Mouse (Mus musculus): ENCODE measurements around the gene Ctsf. TPM values are rescaled to one million over a fixed set of nuclear protein-coding genes. Genes with fewer than 3 reads are reported as not detected.

The Ctsf gene
- polyA plus RNA-seq, 1 experiment from 2014 or later = 24.0 TPM

DNA sequence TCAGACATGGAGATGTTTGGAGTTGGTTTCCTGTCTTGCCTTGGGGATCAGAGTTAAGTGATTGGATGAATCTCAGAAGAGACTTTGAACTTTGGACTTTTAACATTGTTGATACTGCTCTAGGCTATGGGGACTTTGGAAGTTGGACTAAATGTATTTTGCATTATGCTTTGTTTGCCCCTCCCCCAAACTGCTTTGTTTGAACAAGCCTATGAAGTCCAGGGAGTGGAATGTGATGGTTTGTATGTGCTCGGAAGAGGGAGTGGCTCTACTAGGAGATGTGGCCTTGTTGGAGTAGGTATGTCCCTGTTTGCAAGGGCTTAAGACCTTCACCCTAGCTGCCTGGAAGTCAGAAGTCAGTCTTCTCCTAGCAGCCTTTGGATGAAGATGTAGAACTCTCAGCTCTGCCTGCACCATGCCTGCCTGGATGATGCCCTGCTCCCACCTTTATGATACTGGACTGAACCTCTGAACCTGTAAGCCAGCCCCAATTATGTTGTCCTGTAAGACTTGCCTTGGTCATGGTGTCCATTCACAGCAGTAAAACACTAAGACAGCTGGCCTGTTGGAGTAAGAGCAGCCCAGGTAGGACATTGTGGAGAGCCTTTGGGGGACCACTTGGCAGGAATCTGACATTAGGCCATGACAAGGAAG is 37.6 kb upstream of the Ctsf start:
- Histone ChIP-seq H3K4me1 (replicated peaks; ENCODE audit: control insufficient read depth, insufficient read depth, low read length) (0 out of 2 replicates have a peak, but pooled peaks cover 2% of the 10 kb centered on the region), H3K9me3 (ENCODE audit: control insufficient read depth, low read length) (no peaks in the 10 kb centered on the region), H3K4me2 (ENCODE audit: low read length) (no peak overlapping the region), H3K9ac (ENCODE audit: low read length) (no peak overlapping the region), H3K4me3 (ENCODE audit: low read depth, low read length) (no peak overlapping the region), H3K27ac (ENCODE audit: low read depth) (no peak overlapping the region), H3K36me3 (ENCODE audit: control insufficient read depth, insufficient read depth, low read length) (no peaks in the 10 kb centered on the region), H3K27me3 (replicated peaks; ENCODE audit: control insufficient read depth, insufficient read depth, low read length) (no peaks in the 10 kb centered on the region)
- DNase-seq (ENCODE audit: low spot score) (peak; percentile 54), ATAC-seq (replicated peaks; ENCODE audit: low FRiP score, low TSS enrichment, low read depth) (peak; percentile 69; the same call in 1 of the 2 replicates)
- WGBS = 45% methylated on average over 1 of the region's 1 CpGs

DNA sequence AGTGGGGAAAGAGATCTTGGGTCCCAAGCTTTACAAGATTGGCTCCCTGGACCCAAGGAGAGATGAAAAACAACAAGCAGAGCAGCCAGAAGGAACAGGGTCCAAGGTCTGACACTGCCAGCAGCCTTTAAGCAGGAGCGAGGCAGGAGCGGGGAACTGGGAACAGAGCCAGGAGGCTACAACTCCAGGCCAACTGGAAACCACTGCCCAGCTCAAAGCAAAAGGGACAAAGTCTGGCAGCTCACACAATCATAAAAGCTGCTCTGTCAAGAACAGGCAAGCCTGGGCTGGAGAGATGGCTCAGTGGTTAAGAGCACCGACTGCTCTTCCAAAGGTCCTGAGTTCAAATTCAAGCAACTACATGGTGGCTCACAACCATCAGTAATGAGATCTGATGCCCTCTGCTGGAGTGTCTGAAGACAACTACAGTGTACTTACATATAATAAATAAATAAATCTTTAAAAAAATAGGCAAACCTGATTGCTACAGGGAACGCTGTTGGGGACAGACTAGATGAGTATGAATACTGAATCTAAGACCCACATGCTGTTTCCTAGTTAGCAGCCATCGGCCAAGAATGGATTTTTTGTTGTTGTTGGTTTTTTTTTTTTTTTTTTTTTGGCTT is 34.1 kb upstream of the Ctsf start:
- Histone ChIP-seq H3K36me3 (ENCODE audit: control insufficient read depth, insufficient read depth, low read length) (peaks cover 12% of the 10 kb centered on the region), H3K4me2 (ENCODE audit: low read length) (no peak overlapping the region), H3K9me3 (ENCODE audit: control insufficient read depth, low read length) (no peaks in the 10 kb centered on the region), H3K27ac (ENCODE audit: low read depth) (no peak overlapping the region), H3K27me3 (replicated peaks; ENCODE audit: control insufficient read depth, insufficient read depth, low read length) (no peaks in the 10 kb centered on the region), H3K4me1 (replicated peaks; ENCODE audit: control insufficient read depth, insufficient read depth, low read length) (no peaks in the 10 kb centered on the region), H3K9ac (ENCODE audit: low read length) (no peak overlapping the region), H3K4me3 (ENCODE audit: low read depth, low read length) (no peak overlapping the region)
- WGBS = 70% methylated on average over 5 of the region's 5 CpGs
- DNase-seq (ENCODE audit: low spot score) (peak; percentile 60), ATAC-seq (replicated peaks; ENCODE audit: low FRiP score, low TSS enrichment, low read depth) (0 out of 2 replicates have a peak, but pooled peaks have one; percentile 47)

GRCm38 (mm10) chr19:4828444-4829114 is 26.4 kb upstream of the Ctsf start:
- WGBS = 54% methylated on average over 16 of the region's 16 CpGs
- Histone ChIP-seq H3K9ac (ENCODE audit: low read length) (no peak overlapping the region), H3K4me2 (ENCODE audit: low read length) (no peak overlapping the region), H3K4me3 (ENCODE audit: low read depth, low read length) (no peak overlapping the region), H3K36me3 (ENCODE audit: control insufficient read depth, insufficient read depth, low read length) (peaks cover 28% of the 10 kb centered on the region), H3K27ac (ENCODE audit: low read depth) (no peak overlapping the region), H3K27me3 (replicated peaks; ENCODE audit: control insufficient read depth, insufficient read depth, low read length) (no peaks in the 10 kb centered on the region), H3K4me1 (replicated peaks; ENCODE audit: control insufficient read depth, insufficient read depth, low read length) (no peaks in the 10 kb centered on the region), H3K9me3 (ENCODE audit: control insufficient read depth, low read length) (no peaks in the 10 kb centered on the region)
- no peak for DNase-seq (ENCODE audit: low spot score)
- peak; percentile 79 for ATAC-seq (replicated peaks; ENCODE audit: low FRiP score, low TSS enrichment, low read depth)

DNA sequence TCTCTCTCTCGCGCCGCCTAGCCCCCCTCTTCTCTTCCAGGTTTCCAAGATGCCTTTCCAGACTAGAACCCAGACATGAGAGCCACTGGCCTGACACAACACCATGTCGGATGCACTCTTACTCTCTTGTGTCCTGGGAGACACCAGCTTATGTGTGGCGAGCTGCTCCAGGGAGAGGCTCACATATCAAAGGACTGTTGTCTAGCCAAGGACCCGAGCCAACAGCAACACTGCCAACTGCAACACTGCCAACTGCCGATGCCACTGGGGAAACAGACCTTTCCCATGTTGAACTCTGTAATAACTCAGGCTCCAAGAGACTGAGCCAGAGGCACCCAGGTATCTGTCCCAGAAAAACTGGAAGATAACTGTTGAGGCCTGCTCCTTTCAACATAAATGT is 25.8 kb upstream of the Ctsf start:
- Histone ChIP-seq H3K4me2 (ENCODE audit: low read length) (no peak overlapping the region), H3K9me3 (ENCODE audit: control insufficient read depth, low read length) (no peaks in the 10 kb centered on the region), H3K9ac (ENCODE audit: low read length) (no peak overlapping the region), H3K27ac (ENCODE audit: low read depth) (no peak overlapping the region), H3K4me1 (replicated peaks; ENCODE audit: control insufficient read depth, insufficient read depth, low read length) (no peaks in the 10 kb centered on the region), H3K36me3 (ENCODE audit: control insufficient read depth, insufficient read depth, low read length) (peaks cover 32% of the 10 kb centered on the region), H3K27me3 (replicated peaks; ENCODE audit: control insufficient read depth, insufficient read depth, low read length) (no peaks in the 10 kb centered on the region), H3K4me3 (ENCODE audit: low read depth, low read length) (no peak overlapping the region)
- ATAC-seq (replicated peaks; ENCODE audit: low FRiP score, low TSS enrichment, low read depth) = no peak
- DNase-seq (ENCODE audit: low spot score) = no peak
- WGBS = 69% methylated on average over 7 of the region's 7 CpGs

DNA sequence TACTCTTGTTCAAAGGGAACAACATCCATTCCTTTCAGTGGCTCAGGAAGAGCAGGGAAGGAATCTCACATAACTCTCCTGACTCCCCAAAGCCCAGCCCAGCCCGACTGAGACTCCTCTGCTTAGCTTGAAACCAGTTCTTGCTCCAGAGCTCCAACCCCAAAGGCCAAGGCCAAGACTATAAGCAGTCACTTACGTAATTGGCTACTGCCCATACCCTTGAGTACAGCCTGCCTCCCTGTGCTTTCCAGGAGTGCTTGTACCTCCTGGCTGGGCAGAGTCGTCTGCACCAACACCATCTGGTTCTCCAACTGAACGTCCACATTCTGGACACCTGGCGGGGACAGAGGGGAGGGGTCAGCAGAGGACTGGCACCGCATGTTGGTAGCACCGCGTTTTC is 21.0 kb upstream of the Ctsf start:
- 88% methylated on average over 8 of the region's 8 CpGs for WGBS
- no peak for ATAC-seq (replicated peaks; ENCODE audit: low FRiP score, low TSS enrichment, low read depth)
- Histone ChIP-seq H3K27me3 (replicated peaks; ENCODE audit: control insufficient read depth, insufficient read depth, low read length) (no peaks in the 10 kb centered on the region), H3K4me3 (ENCODE audit: low read depth, low read length) (no peak overlapping the region), H3K27ac (ENCODE audit: low read depth) (no peak overlapping the region), H3K4me1 (replicated peaks; ENCODE audit: control insufficient read depth, insufficient read depth, low read length) (peaks cover 7% of the 10 kb centered on the region), H3K36me3 (ENCODE audit: control insufficient read depth, insufficient read depth, low read length) (peaks cover 20% of the 10 kb centered on the region), H3K4me2 (ENCODE audit: low read length) (no peak overlapping the region), H3K9me3 (ENCODE audit: control insufficient read depth, low read length) (no peaks in the 10 kb centered on the region), H3K9ac (ENCODE audit: low read length) (no peak overlapping the region)
- DNase-seq (ENCODE audit: low spot score) = no peak

GRCm38 (mm10) chr19:4836096-4836495 is 18.8 kb upstream of the Ctsf start:
- Histone ChIP-seq H3K9me3 (ENCODE audit: control insufficient read depth, low read length) (no peaks in the 10 kb centered on the region), H3K27ac (ENCODE audit: low read depth) (no peak overlapping the region), H3K4me3 (ENCODE audit: low read depth, low read length) (no peak overlapping the region), H3K27me3 (replicated peaks; ENCODE audit: control insufficient read depth, insufficient read depth, low read length) (peaks cover 14% of the 10 kb centered on the region; the same call in 1 of the 2 replicates), H3K36me3 (ENCODE audit: control insufficient read depth, insufficient read depth, low read length) (peaks cover 20% of the 10 kb centered on the region), H3K4me1 (replicated peaks; ENCODE audit: control insufficient read depth, insufficient read depth, low read length) (peaks cover 7% of the 10 kb centered on the region), H3K4me2 (ENCODE audit: low read length) (no peak overlapping the region), H3K9ac (ENCODE audit: low read length) (no peak overlapping the region)
- ATAC-seq (replicated peaks; ENCODE audit: low FRiP score, low TSS enrichment, low read depth) (no peak), DNase-seq (ENCODE audit: low spot score) (no peak)
- 78% methylated on average over 2 of the region's 2 CpGs for WGBS

DNA sequence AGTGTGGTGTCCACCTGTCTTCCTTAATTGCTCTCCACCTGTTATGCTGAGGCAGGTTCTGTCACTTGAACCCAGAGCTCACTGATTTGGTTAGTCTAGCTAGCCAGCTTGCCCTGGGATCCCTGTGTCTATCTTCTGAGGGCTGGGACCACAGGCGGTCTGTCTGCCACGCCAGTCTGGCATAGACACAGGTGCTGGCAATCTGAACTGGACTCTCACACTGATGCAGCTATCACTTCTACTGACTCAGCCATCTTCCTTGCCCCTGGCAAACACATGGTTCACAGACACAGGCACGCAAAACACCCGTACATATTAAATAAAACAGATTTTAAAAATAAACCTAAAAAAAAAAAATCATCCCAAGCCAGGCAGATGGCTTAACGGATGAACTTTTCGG is 17.9 kb upstream of the Ctsf start:
- DNase-seq (ENCODE audit: low spot score) = no peak
- H3K9ac ChIP-seq (ENCODE audit: low read length) = no peak overlapping the region
- peaks cover 15% of the 10 kb centered on the region; the same call in 1 of the 2 replicates for H3K27me3 ChIP-seq (replicated peaks; ENCODE audit: control insufficient read depth, insufficient read depth, low read length)
- H3K36me3 ChIP-seq (ENCODE audit: control insufficient read depth, insufficient read depth, low read length) = peaks cover 19% of the 10 kb centered on the region
- H3K9me3 ChIP-seq (ENCODE audit: control insufficient read depth, low read length) = no peaks in the 10 kb centered on the region
- no peak overlapping the region for H3K4me3 ChIP-seq (ENCODE audit: low read depth, low read length)
- no peak for ATAC-seq (replicated peaks; ENCODE audit: low FRiP score, low TSS enrichment, low read depth)
- H3K27ac ChIP-seq (ENCODE audit: low read depth) = no peak overlapping the region
- H3K4me1 ChIP-seq (replicated peaks; ENCODE audit: control insufficient read depth, insufficient read depth, low read length) = peaks cover 7% of the 10 kb centered on the region
- WGBS = 91% methylated on average over 6 of the region's 6 CpGs
- H3K4me2 ChIP-seq (ENCODE audit: low read length) = no peak overlapping the region

DNA sequence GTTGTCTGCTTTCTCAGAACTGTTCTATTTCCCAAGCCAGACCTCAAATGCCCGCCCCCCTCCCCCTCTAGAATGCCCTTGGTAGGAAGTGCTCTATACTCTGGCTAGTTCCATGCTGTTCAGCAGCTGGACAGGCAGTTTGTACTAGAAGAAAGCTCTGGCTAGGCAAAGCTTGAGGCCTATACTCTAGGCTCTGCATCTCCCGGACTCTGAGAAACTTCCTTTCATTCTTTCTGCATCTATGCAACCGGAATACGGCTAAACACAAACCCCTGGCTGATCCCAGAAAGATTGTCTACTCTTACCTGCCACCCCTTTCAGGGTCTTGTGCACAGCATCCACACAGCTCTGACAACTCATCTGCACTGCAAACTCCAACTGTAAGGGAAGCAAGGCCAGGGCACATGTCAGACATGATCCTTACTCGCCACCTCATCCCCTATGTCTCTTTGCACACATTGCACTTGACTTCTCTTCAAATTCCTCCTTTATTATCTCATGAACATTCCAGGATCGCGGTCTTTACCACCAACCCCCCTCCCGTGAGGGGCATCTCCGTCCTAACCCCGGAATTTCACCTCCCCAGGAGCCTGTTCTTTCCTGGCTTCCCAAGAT is 16.3 kb upstream of the Ctsf start:
- WGBS = 27% methylated on average over 10 of the region's 10 CpGs
- H3K27ac ChIP-seq (ENCODE audit: low read depth) = no peak overlapping the region; the same call in 1 of the 2 replicates
- DNase-seq (ENCODE audit: low spot score) (no peak), ATAC-seq (replicated peaks; ENCODE audit: low FRiP score, low TSS enrichment, low read depth) (peak; percentile 21; the same call in 1 of the 2 replicates)
- H3K36me3 ChIP-seq (ENCODE audit: control insufficient read depth, insufficient read depth, low read length) = 0 out of 2 replicates have a peak, but pooled peaks cover 4% of the 10 kb centered on the region
- peaks cover 7% of the 10 kb centered on the region for H3K4me1 ChIP-seq (replicated peaks; ENCODE audit: control insufficient read depth, insufficient read depth, low read length)
- peaks cover 19% of the 10 kb centered on the region; the same call in 1 of the 2 replicates for H3K27me3 ChIP-seq (replicated peaks; ENCODE audit: control insufficient read depth, insufficient read depth, low read length)
- H3K9ac ChIP-seq (ENCODE audit: low read length) = peak overlapping the region; percentile 71
- H3K4me3 ChIP-seq (ENCODE audit: low read depth, low read length) = peak overlapping the region; percentile 66
- H3K4me2 ChIP-seq (ENCODE audit: low read length) = peak overlapping the region; percentile 88
- no peaks in the 10 kb centered on the region for H3K9me3 ChIP-seq (ENCODE audit: control insufficient read depth, low read length)

Data from intestine, embryonic 14.5 days (tissue).